Mouse (Mus musculus) embryonic facial prominence, embryonic 10.5 days (tissue): ENCODE data around the gene Helz. TPM values are rescaled to one million over a fixed set of nuclear protein-coding genes. Genes with fewer than 3 reads are reported as not detected.

Experiments
- DNase-seq: peaks from one replicate; pipeline ENCODE4 v3.0.0-alpha.2; 2017; ENCODE audit warnings: low spot score
- H3K27ac ChIP-seq: fragments of 300-500 bp; sonication (generic); replicated peaks from 2 replicates; pipeline ENCODE4 v1.5.1; 2016; ENCODE audit warnings: mild to moderate bottlenecking
- H3K27me3 ChIP-seq: fragments of 300-500 bp; sonication (generic); replicated peaks from 2 replicates; pipeline ENCODE4 v1.6.1; 2016; ENCODE audit warnings: low read depth, mild to moderate bottlenecking; ENCODE audit not compliant: poor library complexity, severe bottlenecking
- H3K36me3 ChIP-seq: fragments of 300-500 bp; sonication (generic); replicated peaks from 2 replicates; pipeline ENCODE4 v1.6.1; 2016; ENCODE audit warnings: mild to moderate bottlenecking, moderate library complexity
- H3K4me1 ChIP-seq: fragments of 300-500 bp; sonication (generic); 2 replicates; pipeline ENCODE4 v1.6.1; 2016
- H3K4me3 ChIP-seq: fragments of 300-500 bp; sonication (generic); 2 replicates; pipeline ENCODE4 v1.5.1; 2016; ENCODE audit warnings: mild to moderate bottlenecking, moderate library complexity
- H3K9me3 ChIP-seq: fragments of 300-500 bp; sonication (generic); 2 replicates; pipeline ENCODE4 v1.6.1; 2016; ENCODE audit warnings: mild to moderate bottlenecking
- WGBS: fragments of 180-500 bp; shearing (Covaris S2); methylation state at CpG from one replicate; pipeline ENCODE4 v1.1.7; 2016; 5-methylcytosine and 5-hydroxymethylcytosine counted together
- polyA plus RNA-seq: library from polyadenylated mRNA; unstranded; fragments of >200 nt; fragmentation: Nextera tagmentation; extraction: Ambion mirVana; gene quantifications from 2 replicates; pipeline ENCODE4 v1.2.1, GENCODE M21; 2016

Gene Helz
- polyA plus RNA-seq, 1 experiment from 2014 or later, result 24.1 TPM

DNA sequence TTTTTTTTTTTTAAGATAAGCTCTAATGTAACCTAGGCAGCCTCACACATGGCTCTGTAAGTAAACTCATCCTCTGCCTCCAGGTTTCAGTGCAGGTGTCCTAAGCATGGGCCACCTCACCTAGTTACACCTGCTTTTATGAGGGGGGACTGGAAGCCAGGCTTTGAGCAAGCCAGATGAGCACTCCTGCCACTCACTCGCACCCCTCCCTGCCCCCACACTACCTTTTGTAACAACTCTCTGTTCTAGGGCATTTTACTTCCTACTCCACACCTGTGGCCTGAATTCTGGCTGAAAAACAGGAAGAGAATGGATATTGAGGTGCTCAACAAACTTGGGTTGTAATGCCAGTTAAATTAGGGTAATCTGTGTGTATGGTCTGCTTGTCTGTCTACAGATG is 22.8 kb upstream of the Helz start:
- H3K27ac ChIP-seq, result no peak overlapping the region
- H3K9me3 ChIP-seq, result no peaks in the 10 kb centered on the region
- WGBS, result 75% methylated on average over 1 of the region's 1 CpGs
- H3K4me1 ChIP-seq, result peaks cover 11% of the 10 kb centered on the region
- no peak for DNase-seq
- no peaks in the 10 kb centered on the region for H3K36me3 ChIP-seq
- H3K4me3 ChIP-seq, result no peak overlapping the region
- H3K27me3 ChIP-seq, result no peaks in the 10 kb centered on the region

DNA sequence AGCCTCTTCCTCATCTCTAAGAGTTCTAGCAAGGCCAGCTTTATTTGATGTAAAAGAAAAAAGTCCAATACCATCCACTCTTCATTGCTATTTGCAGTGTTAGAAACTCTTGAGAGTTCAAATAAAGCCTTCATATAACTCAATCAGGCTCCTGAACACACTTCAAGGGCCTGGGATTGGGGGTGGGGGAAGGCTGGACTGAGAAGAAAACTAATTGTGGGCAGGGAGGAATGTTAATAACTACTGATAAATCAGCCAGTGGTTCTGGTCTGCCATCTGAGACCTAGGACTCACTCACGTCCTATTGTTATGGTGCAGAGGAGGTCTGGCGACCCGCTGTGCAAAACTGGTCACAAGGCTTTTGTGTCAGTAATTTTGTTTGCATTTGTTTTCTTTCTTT is 20.1 kb upstream of the Helz start:
- Histone ChIP-seq H3K36me3 (no peaks in the 10 kb centered on the region), H3K9me3 (no peaks in the 10 kb centered on the region), H3K4me1 (peaks cover 11% of the 10 kb centered on the region), H3K4me3 (no peak overlapping the region), H3K27me3 (no peaks in the 10 kb centered on the region), H3K27ac (no peak overlapping the region; the same call in 1 of the 2 replicates)
- DNase-seq, result no peak
- 50% methylated on average over 3 of the region's 3 CpGs for WGBS

DNA sequence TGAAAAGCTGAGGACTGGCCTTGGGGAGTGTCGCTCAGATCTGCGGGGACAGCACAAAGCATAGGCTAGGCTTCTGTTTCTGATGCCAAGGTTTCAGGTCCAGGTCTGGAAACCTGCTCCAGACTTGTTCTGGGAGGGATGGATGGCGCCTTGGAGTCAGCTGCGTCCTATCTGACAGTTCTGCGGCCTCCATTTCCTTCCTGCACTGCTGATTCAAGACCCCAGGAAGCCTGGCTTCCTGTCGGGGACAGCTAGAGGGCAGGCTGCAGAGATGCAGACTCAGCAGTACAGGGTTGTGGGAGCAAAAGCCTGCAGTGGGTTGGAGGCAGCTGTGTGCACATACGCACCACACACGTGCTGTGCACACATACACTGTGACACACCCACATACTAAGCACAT is 18.4 kb upstream of the Helz start:
- H3K4me1 ChIP-seq, result peaks cover 11% of the 10 kb centered on the region
- no peaks in the 10 kb centered on the region for H3K9me3 ChIP-seq
- DNase-seq, result peak; percentile 43
- no peaks in the 10 kb centered on the region for H3K27me3 ChIP-seq
- no peaks in the 10 kb centered on the region for H3K36me3 ChIP-seq
- WGBS, result 39% methylated on average over 8 of the region's 8 CpGs
- H3K4me3 ChIP-seq, result no peak overlapping the region
- H3K27ac ChIP-seq, result peak overlapping the region; percentile 58; the same call in 1 of the 2 replicates

DNA sequence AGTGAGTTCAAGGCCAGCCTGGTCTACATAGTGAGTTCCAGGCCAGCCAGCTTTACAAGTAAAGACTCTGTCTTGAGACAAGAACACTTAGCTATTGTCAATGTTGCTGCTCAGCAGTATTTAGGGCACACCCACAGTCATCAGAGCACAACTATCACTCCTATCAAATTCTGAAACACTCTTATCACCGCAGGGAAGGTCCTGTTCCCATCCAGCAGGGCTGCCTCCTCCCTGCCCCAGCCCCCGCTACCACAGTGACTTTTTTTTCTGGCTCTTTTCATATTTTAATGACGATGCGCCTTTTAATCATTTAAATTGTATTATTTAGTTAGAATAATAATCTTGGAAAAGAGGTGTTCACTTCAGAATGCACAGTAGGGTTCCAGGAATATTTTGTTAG is 16.3 kb upstream of the Helz start:
- no peaks in the 10 kb centered on the region for H3K9me3 ChIP-seq
- no peak overlapping the region for H3K4me3 ChIP-seq
- no peak overlapping the region for H3K27ac ChIP-seq
- no peaks in the 10 kb centered on the region for H3K36me3 ChIP-seq
- peaks cover 11% of the 10 kb centered on the region for H3K4me1 ChIP-seq
- 72% methylated on average over 4 of the region's 4 CpGs for WGBS
- no peak for DNase-seq
- H3K27me3 ChIP-seq, result no peaks in the 10 kb centered on the region

DNA sequence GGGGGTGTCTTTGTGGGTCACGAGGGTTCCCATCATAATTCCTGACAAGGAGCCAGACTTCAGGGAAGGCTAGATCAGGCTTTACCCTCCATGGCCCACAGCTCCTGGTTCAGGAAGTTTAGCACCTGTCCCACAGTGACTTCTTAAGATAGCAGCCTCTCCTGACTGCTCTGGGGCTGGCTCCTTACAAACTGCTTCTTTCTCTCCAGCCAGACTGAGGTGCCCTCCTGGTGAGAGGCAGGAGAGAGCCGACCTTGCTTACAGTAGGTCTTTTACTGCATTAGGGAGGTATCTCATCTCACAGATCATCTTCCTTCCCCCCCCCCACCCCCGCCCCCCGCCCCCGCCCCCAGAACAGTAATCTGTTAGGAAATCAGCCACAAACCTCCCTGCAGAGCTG is 15.5 kb upstream of the Helz start:
- no peak overlapping the region for H3K27ac ChIP-seq
- H3K9me3 ChIP-seq, result no peaks in the 10 kb centered on the region
- no peaks in the 10 kb centered on the region for H3K36me3 ChIP-seq
- 35% methylated on average over 5 of the region's 5 CpGs for WGBS
- DNase-seq, result no peak
- H3K27me3 ChIP-seq, result no peaks in the 10 kb centered on the region
- H3K4me3 ChIP-seq, result no peak overlapping the region
- peaks cover 11% of the 10 kb centered on the region for H3K4me1 ChIP-seq

DNA sequence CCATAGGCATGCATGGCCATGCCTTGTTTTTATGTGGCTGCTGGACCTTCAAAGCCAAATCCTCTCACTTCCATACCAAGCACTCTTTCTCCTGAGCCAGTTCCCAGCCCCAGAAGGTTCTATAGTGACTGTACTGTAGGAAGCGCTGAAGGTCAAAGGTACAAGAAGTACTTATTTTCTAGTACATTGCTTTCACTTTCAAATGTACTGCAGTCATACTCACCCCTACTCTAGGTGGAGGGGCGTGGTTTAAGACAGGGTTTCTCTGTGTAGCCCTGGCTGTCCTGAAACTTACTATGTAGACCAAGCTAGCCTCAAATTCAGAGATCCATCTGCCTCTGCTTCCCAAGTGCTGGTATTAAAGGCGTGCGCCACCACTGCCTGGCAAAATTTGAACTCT is 8.7 kb upstream of the Helz start:
- 93% methylated on average over 4 of the region's 4 CpGs for WGBS
- Histone ChIP-seq H3K27me3 (no peaks in the 10 kb centered on the region), H3K9me3 (no peaks in the 10 kb centered on the region), H3K4me3 (no peak overlapping the region), H3K36me3 (no peaks in the 10 kb centered on the region), H3K27ac (no peak overlapping the region), H3K4me1 (no peaks in the 10 kb centered on the region)
- DNase-seq, result no peak

DNA sequence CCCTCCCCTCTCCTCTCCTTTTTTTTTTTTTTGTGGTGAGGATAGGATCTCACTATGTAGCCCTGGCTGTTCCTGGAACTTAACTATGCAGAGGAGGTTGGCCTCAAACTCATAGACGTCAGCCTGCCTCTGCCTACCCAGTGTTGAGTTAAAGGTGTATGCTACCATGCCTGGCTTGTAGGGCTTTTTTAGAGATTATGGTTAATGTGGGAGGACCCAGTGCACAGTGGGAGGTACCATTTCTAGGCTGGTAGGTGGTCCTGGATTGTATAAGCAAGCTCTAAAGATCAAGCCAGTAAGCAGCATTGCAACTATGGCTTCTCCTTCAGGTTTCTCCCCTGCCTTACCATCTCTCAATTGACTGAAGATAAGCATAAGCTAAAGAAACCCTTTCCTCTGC is 7.4 kb upstream of the Helz start:
- no peaks in the 10 kb centered on the region for H3K36me3 ChIP-seq
- H3K9me3 ChIP-seq, result no peaks in the 10 kb centered on the region
- no peak for DNase-seq
- 75% methylated on average over 1 of the region's 1 CpGs for WGBS
- H3K27ac ChIP-seq, result no peak overlapping the region
- no peaks in the 10 kb centered on the region for H3K27me3 ChIP-seq
- H3K4me3 ChIP-seq, result no peak overlapping the region
- H3K4me1 ChIP-seq, result no peaks in the 10 kb centered on the region

DNA sequence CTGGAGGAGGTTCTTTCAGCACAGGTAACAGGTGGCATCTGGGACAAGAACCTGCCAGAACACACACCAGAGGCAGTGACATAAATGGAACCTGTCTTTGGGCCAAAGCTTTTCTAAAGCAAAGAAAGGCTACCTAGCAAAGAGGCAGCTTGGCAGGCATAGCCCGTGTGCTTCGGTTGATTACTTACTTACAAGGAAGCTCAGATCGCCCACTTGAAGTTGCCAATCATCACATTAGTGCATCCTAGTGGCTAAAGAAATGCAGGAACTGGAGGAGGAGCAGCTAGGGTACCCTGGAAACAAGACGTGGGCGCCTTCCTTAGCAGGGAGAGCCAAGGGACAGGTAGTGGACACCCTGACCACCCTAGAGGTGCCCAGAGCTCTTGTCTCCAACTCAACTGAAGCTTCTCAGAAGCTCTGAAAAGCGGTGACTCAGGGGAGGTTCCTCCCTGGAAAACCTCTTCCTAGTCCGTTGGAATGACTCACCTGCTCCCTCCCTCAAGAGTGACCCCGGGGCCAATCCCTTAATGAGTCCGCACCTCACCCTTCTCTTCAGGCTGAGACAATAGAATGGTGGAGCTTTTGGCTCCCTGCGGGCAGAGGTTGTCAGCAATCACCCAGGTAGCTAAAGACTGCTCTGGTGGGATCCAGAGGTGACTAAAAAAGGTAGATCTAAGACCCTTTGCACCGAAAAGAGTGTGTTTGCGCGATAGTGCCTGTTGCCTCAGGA is 1.8 kb upstream of the Helz start:
- Histone ChIP-seq H3K4me3 (peak overlapping the region; percentile 98), H3K9me3 (no peaks in the 10 kb centered on the region), H3K36me3 (peaks cover 12% of the 10 kb centered on the region), H3K4me1 (peaks cover 20% of the 10 kb centered on the region), H3K27me3 (no peaks in the 10 kb centered on the region), H3K27ac (peak overlapping the region; percentile 90)
- WGBS, result 18% methylated on average over 13 of the region's 13 CpGs
- peak; percentile 18 for DNase-seq

DNA sequence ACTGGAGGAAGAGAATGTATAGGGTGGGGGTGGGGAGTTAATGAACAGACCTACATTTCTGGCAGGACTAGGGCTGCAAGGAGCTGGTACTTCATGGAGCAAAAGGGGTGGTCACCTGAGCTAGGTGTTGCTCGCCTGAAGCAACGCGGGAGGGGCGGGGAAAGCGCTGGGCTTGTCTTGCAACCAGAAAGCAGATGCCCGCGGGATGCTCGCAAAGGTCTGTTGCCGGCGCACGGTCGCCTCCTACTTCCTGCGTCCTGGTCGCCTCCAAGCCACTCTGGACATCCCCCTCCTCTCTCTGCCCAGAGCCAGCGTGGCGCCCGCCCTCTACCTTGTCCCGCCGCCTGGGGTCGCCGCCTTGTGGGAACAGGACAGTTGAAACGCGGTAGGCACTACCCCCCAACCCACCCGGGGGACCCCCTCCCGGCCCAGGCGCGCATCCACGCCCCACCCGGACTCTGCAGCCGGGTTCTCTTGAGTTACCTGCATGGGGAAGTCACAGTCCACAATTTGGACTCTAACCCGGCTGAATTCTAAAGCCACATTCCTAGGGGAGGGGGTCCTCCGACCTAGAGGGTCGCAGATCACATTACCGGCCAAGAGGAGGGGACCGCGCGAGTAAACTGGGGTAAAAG is 946 bp upstream of the Helz start:
- Histone ChIP-seq H3K36me3 (peaks cover 21% of the 10 kb centered on the region), H3K4me3 (peak overlapping the region; percentile 98), H3K27ac (peak overlapping the region; percentile 90), H3K4me1 (peaks cover 20% of the 10 kb centered on the region), H3K9me3 (no peaks in the 10 kb centered on the region), H3K27me3 (no peaks in the 10 kb centered on the region)
- peak; percentile 85 for DNase-seq
- under 1% methylated on average over 37 of the region's 37 CpGs for WGBS

DNA sequence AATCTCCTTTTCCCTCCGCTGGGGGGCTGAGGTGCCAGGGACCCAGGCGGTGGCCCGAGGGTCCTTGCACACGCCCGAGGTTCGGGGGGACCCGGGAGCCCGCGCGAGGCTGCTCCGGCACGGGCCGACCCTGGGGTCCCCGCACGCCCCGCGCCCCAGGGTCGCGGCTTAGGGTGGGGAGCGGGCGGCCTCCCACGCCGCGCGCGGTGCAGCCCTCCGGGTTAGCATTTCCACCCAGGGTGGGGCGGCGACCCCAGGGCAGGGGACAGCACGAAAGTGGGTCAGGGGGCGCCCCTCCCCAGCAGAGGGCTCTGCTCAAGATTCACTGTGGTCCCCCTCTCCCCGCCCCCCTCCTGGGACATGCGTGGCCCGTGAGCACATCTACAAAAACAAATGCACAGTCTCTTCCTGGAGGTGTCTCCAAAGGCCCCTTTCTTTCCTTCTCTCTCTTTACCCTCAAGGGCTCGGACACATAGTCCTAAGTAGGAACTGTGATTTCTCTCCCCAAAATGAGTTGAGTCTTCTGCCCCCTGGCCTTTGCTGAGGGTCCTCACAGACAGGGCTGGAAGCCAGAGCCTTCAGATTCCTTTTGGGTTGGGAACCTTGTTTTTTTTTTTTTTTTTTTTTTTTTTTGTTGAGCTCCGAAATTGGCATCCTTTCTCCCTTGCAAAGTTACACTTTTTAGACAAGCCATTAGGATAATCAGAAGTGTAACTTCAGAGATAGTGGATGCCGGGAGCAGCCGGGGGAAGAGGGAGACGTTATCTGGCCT is 660 bp downstream of the Helz start:
- H3K27me3 ChIP-seq, result no peaks in the 10 kb centered on the region
- H3K4me3 ChIP-seq, result peak overlapping the region; percentile 98
- DNase-seq, result no peak
- peaks cover 20% of the 10 kb centered on the region for H3K4me1 ChIP-seq
- no peaks in the 10 kb centered on the region for H3K9me3 ChIP-seq
- H3K27ac ChIP-seq, result peak overlapping the region; percentile 90
- WGBS, result 8% methylated on average over 34 of the region's 39 CpGs
- peaks cover 36% of the 10 kb centered on the region for H3K36me3 ChIP-seq

DNA sequence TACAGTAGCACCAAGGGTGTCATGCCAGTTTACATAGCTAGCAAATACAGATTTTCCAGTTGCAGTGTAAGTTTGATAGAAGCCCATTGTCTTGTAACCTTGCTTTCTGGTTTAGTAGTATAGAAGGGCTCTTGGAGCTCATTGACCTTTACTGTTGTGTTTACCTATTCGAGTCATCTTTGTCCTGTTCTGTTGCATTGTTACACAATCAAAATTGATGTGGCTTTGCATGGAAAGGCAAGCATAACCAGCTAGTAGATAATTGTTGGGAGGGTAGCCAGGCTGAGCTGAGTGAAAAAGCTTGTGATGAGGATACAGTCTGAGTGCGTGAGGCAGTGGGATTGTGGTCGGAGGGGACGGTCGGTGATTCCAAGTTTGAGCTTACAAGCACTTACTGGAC is 12.1 kb downstream of the Helz start:
- no peaks in the 10 kb centered on the region for H3K9me3 ChIP-seq
- H3K4me3 ChIP-seq, result no peak overlapping the region
- no peak for DNase-seq
- no peaks in the 10 kb centered on the region for H3K27me3 ChIP-seq
- 92% methylated on average over 5 of the region's 5 CpGs for WGBS
- H3K36me3 ChIP-seq, result peaks cover 72% of the 10 kb centered on the region
- no peak overlapping the region for H3K27ac ChIP-seq
- no peaks in the 10 kb centered on the region for H3K4me1 ChIP-seq

DNA sequence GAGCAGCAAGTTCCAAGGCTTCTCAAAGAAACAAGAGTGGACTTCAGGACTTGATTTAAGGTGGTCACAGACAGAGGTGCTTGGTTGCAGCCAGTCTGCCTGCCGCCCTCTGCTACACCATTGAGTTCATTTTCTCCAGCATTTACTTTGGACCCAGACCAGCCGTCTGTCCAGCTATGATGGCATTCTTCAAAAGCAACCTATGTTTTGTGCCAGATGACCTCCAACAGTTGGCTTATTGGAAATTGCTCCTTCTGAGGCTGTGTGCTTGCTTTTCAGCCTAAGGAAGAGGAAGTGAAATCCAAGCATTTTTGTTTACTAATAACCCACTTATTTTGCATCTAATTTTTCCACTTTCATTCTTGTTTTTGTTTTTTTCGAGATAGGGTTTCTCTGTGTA is 19.7 kb downstream of the Helz start:
- 87% methylated on average over 3 of the region's 3 CpGs for WGBS
- H3K27ac ChIP-seq, result no peak overlapping the region
- H3K36me3 ChIP-seq, result peaks cover 79% of the 10 kb centered on the region
- DNase-seq, result no peak
- no peaks in the 10 kb centered on the region for H3K27me3 ChIP-seq
- no peaks in the 10 kb centered on the region for H3K4me1 ChIP-seq
- H3K9me3 ChIP-seq, result 0 out of 2 replicates have a peak, but pooled peaks cover 2% of the 10 kb centered on the region
- H3K4me3 ChIP-seq, result no peak overlapping the region
